Mouse (Mus musculus) midbrain, embryonic 13.5 days (tissue): Measurements from ENCODE around the gene Iqgap2. TPM values are rescaled to one million over a fixed set of nuclear protein-coding genes. Genes with fewer than 3 reads are reported as not detected.

ENCODE experiments used
- ATAC-seq: fragments of 200-750 bp; cut with Nextera tagmentation; 2 replicates; pipeline ENCODE4 v1.8.0; 2017; ENCODE audit warnings: mild to moderate bottlenecking, moderate TSS enrichment, moderate library complexity
- H3K27ac ChIP-seq: fragments of 300-500 bp; sonication (generic); 2 replicates; pipeline ENCODE4 v1.5.1; 2015; ENCODE audit warnings: inconsistent platforms, mild to moderate bottlenecking, moderate library complexity
- H3K27me3 ChIP-seq: fragments of 300-500 bp; sonication (generic); 2 replicates; pipeline ENCODE4 v1.6.1; 2015; ENCODE audit warnings: mild to moderate bottlenecking, inconsistent platforms
- H3K36me3 ChIP-seq: fragments of 300-500 bp; sonication (generic); 2 replicates; pipeline ENCODE4 v1.6.1; 2015; ENCODE audit warnings: mild to moderate bottlenecking, inconsistent platforms
- H3K4me1 ChIP-seq: fragments of 300-500 bp; sonication (generic); replicated peaks from 2 replicates; pipeline ENCODE4 v1.6.1; 2015; ENCODE audit warnings: inconsistent platforms
- H3K4me2 ChIP-seq: fragments of 300-500 bp; sonication (generic); replicated peaks from 2 replicates; pipeline ENCODE4 v1.6.1; 2015; ENCODE audit warnings: moderate library complexity, mild to moderate bottlenecking, inconsistent platforms
- H3K4me3 ChIP-seq: fragments of 300-500 bp; sonication (generic); replicated peaks from 2 replicates; pipeline ENCODE4 v1.5.1; 2015; ENCODE audit warnings: mild to moderate bottlenecking, inconsistent platforms
- H3K9ac ChIP-seq: fragments of 300-500 bp; sonication (generic); replicated peaks from 2 replicates; pipeline ENCODE4 v1.6.1; 2015; ENCODE audit warnings: mild to moderate bottlenecking, inconsistent platforms
- H3K9me3 ChIP-seq: fragments of 300-500 bp; sonication (generic); 2 replicates; pipeline ENCODE4 v1.6.1; 2016; ENCODE audit warnings: mild to moderate bottlenecking, inconsistent platforms
- WGBS: fragments of 180-500 bp; shearing (Covaris S2); methylation state at CpG from one replicate; pipeline ENCODE4 v1.1.7; 2015; 5-methylcytosine and 5-hydroxymethylcytosine counted together
- polyA plus RNA-seq: library from polyadenylated mRNA; unstranded; fragments of >200 nt; fragmentation: Nextera tagmentation; extraction: Ambion mirVana; gene quantifications from 2 replicates; pipeline ENCODE4 v1.2.1, GENCODE M21; 2015

The Iqgap2 gene
- polyA plus RNA-seq, 1 experiment from 2014 or later = 7.4 TPM

GRCm38 (mm10) chr13:95617082-95617670 lies 274.5 kb downstream of the Iqgap2 start:
- H3K27me3 ChIP-seq = no peaks in the 10 kb centered on the region
- peak overlapping the region; percentile 80 for H3K4me2 ChIP-seq
- peaks cover 8% of the 10 kb centered on the region for H3K36me3 ChIP-seq
- ATAC-seq = no peak
- H3K4me3 ChIP-seq = peak overlapping the region; percentile 88
- peak overlapping the region; percentile 95 for H3K9ac ChIP-seq
- peaks cover 31% of the 10 kb centered on the region for H3K4me1 ChIP-seq
- WGBS = 8% methylated on average over 17 of the region's 17 CpGs
- no peak overlapping the region for H3K27ac ChIP-seq
- H3K9me3 ChIP-seq = no peaks in the 10 kb centered on the region

- ATAC-seq = no peak
- peaks cover 14% of the 10 kb centered on the region for H3K36me3 ChIP-seq
- H3K4me3 ChIP-seq = peak overlapping the region; percentile 88
- 61% methylated on average over 11 of the region's 11 CpGs for WGBS
- no peaks in the 10 kb centered on the region for H3K9me3 ChIP-seq
- H3K9ac ChIP-seq = peak overlapping the region; percentile 95
- H3K4me2 ChIP-seq = peak overlapping the region; percentile 80
- H3K27ac ChIP-seq = no peak overlapping the region
- peaks cover 31% of the 10 kb centered on the region for H3K4me1 ChIP-seq
- no peaks in the 10 kb centered on the region for H3K27me3 ChIP-seq
These were observed 275.2 kb downstream of the Iqgap2 start for GRCm38 (mm10) chr13:95616512-95616911.

DNA sequence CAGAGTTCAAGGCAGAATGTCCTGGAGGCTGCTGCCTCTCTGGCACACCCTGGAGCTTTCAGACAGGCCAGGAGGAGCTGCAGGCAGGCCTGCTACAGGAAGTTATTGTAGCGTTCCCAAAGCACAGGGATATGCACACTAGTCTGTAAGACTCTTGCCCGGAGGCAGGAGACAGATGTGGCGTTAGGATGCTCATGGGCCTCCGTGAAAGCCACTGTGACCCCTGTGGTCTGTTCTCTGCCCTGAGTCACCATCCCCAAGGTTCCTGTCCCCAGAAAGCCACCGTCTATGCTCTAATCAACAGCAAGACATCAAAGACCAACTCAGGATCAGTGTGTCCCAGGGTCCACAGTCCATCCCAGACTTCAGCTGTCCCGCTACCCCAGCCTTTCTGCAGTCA lies 277.0 kb downstream of the Iqgap2 start:
- Histone ChIP-seq H3K9me3 (no peaks in the 10 kb centered on the region), H3K4me1 (peaks cover 31% of the 10 kb centered on the region), H3K36me3 (peaks cover 26% of the 10 kb centered on the region), H3K9ac (no peak overlapping the region; the same call in 1 of the 2 replicates), H3K27ac (no peak overlapping the region), H3K4me3 (no peak overlapping the region), H3K27me3 (no peaks in the 10 kb centered on the region), H3K4me2 (peak overlapping the region; percentile 11; the same call in 1 of the 2 replicates)
- ATAC-seq = no peak
- WGBS = 77% methylated on average over 6 of the region's 6 CpGs

DNA sequence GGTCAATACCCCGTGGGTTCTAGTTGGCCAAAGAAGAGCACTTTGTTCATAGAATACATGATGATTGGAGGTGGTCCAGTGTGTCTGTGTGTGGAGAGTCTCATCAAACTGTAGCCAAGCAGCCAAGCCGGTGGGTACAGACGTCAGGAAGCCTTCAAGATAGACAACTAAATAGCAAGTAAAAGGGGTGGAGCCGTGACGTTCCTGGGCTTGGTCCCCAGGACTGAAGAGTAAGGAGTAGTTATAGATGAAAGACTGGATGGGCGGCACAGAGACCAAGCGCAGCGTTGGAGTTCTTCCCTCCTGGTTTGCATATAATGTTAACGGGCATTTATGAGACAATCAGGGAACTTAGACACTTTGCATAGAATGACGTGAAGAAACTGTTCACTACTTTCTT lies 279.5 kb downstream of the Iqgap2 start:
- H3K4me1 ChIP-seq = peaks cover 31% of the 10 kb centered on the region
- no peak overlapping the region for H3K4me2 ChIP-seq
- 92% methylated on average over 10 of the region's 10 CpGs for WGBS
- no peak overlapping the region for H3K27ac ChIP-seq
- no peak overlapping the region for H3K9ac ChIP-seq
- H3K9me3 ChIP-seq = no peaks in the 10 kb centered on the region
- H3K4me3 ChIP-seq = no peak overlapping the region
- peaks cover 36% of the 10 kb centered on the region for H3K36me3 ChIP-seq
- no peaks in the 10 kb centered on the region for H3K27me3 ChIP-seq
- no peak for ATAC-seq

DNA sequence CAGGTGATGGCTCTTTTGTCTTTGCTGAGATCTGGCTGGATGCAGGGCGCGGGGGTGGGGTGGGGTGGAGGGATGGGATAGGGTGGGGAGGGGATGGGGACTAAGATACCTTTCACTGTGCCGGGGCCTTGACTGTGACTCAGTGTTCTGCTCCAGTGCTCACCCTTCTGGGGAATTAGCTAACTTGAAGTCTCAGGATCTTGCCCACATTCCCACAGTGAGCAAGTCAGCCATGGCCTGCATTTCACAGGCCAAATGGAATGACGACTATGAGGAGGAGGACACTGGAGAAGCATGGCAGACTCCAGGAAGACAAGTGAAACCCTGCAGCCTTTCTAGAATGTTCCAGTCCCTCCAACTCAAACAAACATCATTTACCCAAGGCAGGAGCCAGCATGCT lies 280.0 kb downstream of the Iqgap2 start:
- 83% methylated on average over 4 of the region's 4 CpGs for WGBS
- Histone ChIP-seq H3K4me1 (peaks cover 27% of the 10 kb centered on the region), H3K27ac (no peak overlapping the region), H3K27me3 (no peaks in the 10 kb centered on the region), H3K9me3 (no peaks in the 10 kb centered on the region), H3K9ac (no peak overlapping the region), H3K4me2 (no peak overlapping the region), H3K4me3 (no peak overlapping the region), H3K36me3 (peaks cover 41% of the 10 kb centered on the region)
- ATAC-seq = no peak

- H3K36me3 ChIP-seq = peaks cover 48% of the 10 kb centered on the region
- no peak overlapping the region for H3K9ac ChIP-seq
- ATAC-seq = no peak
These were observed 280.7 kb downstream of the Iqgap2 start for GRCm38 (mm10) chr13:95610786-95611562.

DNA sequence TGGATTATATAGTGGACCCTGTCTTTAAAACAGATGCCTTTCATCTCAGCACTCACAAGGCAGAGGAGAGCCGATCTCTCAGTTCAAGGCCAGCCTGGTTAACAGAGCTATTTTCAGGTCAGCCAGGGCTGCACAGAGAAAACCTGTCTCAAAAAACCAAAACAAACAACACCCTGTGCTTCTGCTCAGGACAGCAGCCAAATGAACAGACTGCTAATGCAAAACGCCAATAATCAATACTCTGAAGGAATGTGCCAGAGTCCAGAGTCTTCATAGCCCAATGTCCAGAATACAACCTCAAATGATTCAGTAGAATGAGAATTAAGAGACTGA lies 282.7 kb downstream of the Iqgap2 start:
- Histone ChIP-seq H3K27me3 (no peaks in the 10 kb centered on the region), H3K9ac (no peak overlapping the region), H3K36me3 (peaks cover 56% of the 10 kb centered on the region), H3K9me3 (no peaks in the 10 kb centered on the region), H3K4me1 (no peaks in the 10 kb centered on the region), H3K27ac (no peak overlapping the region), H3K4me3 (no peak overlapping the region), H3K4me2 (no peak overlapping the region)
- no peak for ATAC-seq
- WGBS = 85% methylated on average over 2 of the region's 2 CpGs

More at GRCm38 (mm10) chr13:95610786-95611562, 280.7 kb downstream of the Iqgap2 start:
- H3K4me2 ChIP-seq = no peak overlapping the region
- H3K4me1 ChIP-seq = peaks cover 19% of the 10 kb centered on the region
- H3K4me3 ChIP-seq = no peak overlapping the region
- H3K27ac ChIP-seq = no peak overlapping the region
- WGBS = 89% methylated on average over 16 of the region's 16 CpGs
- no peaks in the 10 kb centered on the region for H3K9me3 ChIP-seq
- H3K27me3 ChIP-seq = no peaks in the 10 kb centered on the region

- Histone ChIP-seq H3K4me1 (no peaks in the 10 kb centered on the region), H3K4me3 (no peak overlapping the region), H3K4me2 (no peak overlapping the region), H3K27ac (no peak overlapping the region), H3K36me3 (peaks cover 59% of the 10 kb centered on the region), H3K9me3 (no peaks in the 10 kb centered on the region), H3K27me3 (no peaks in the 10 kb centered on the region), H3K9ac (no peak overlapping the region)
- no peak for ATAC-seq
- 93% methylated on average over 6 of the region's 6 CpGs for WGBS
These were observed 283.2 kb downstream of the Iqgap2 start for GRCm38 (mm10) chr13:95608416-95609087.

- no peak overlapping the region for H3K27ac ChIP-seq
- no peak overlapping the region for H3K4me3 ChIP-seq
- H3K27me3 ChIP-seq = no peaks in the 10 kb centered on the region
- no peak overlapping the region for H3K4me2 ChIP-seq
- WGBS = 97% methylated on average over 8 of the region's 8 CpGs
- no peaks in the 10 kb centered on the region for H3K9me3 ChIP-seq
- H3K9ac ChIP-seq = no peak overlapping the region
- no peaks in the 10 kb centered on the region for H3K4me1 ChIP-seq
- no peak for ATAC-seq
- H3K36me3 ChIP-seq = peaks cover 69% of the 10 kb centered on the region
These were observed 284.7 kb downstream of the Iqgap2 start for GRCm38 (mm10) chr13:95607019-95607418.

GRCm38 (mm10) chr13:95604288-95604687 lies 287.4 kb downstream of the Iqgap2 start:
- Histone ChIP-seq H3K4me3 (no peak overlapping the region), H3K36me3 (peaks cover 61% of the 10 kb centered on the region), H3K27ac (no peak overlapping the region), H3K4me1 (no peaks in the 10 kb centered on the region), H3K9ac (no peak overlapping the region), H3K27me3 (no peaks in the 10 kb centered on the region), H3K4me2 (no peak overlapping the region), H3K9me3 (no peaks in the 10 kb centered on the region)
- WGBS = 97% methylated on average over 25 of the region's 25 CpGs
- no peak for ATAC-seq

- Histone ChIP-seq H3K27ac (no peak overlapping the region), H3K4me2 (no peak overlapping the region), H3K4me1 (no peaks in the 10 kb centered on the region), H3K9me3 (no peaks in the 10 kb centered on the region), H3K27me3 (no peaks in the 10 kb centered on the region), H3K36me3 (peaks cover 38% of the 10 kb centered on the region), H3K9ac (no peak overlapping the region), H3K4me3 (no peak overlapping the region)
- no peak for ATAC-seq
- WGBS = 77% methylated on average over 3 of the region's 3 CpGs
These were observed 291.8 kb downstream of the Iqgap2 start for GRCm38 (mm10) chr13:95599833-95600359.
